Mouse (Mus musculus) midbrain, embryonic 14.5 days (tissue): ENCODE data around the gene Gm12830. TPM values are rescaled to one million over a fixed set of nuclear protein-coding genes. Genes with fewer than 3 reads are reported as not detected.

Source experiments
- ATAC-seq: fragments of 200-750 bp; cut with Nextera tagmentation; 2 replicates; pipeline ENCODE4 v1.8.0; 2017; ENCODE audit warnings: moderate number of reproducible peaks, moderate library complexity; ENCODE audit not compliant: low FRiP score, low TSS enrichment
- DNase-seq: peaks from one replicate; pipeline ENCODE4 v3.0.0-alpha.2; 2015
- H3K27ac ChIP-seq: fragments of 300-500 bp; sonication (generic); replicated peaks from 2 replicates; pipeline ENCODE4 v1.5.1; 2014; ENCODE audit warnings: mild to moderate bottlenecking, low read depth, low read length, moderate library complexity
- H3K27me3 ChIP-seq: fragments of 300-500 bp; sonication (generic); 2 replicates; pipeline ENCODE4 v1.6.1; 2014; ENCODE audit warnings: low read length, control low read depth, mixed read lengths; ENCODE audit not compliant: control insufficient read depth, insufficient read depth
- H3K36me3 ChIP-seq: fragments of 300-500 bp; sonication (generic); 2 replicates; pipeline ENCODE4 v1.6.1; 2014; ENCODE audit warnings: low read length, control low read depth; ENCODE audit not compliant: control insufficient read depth, insufficient read depth
- H3K4me1 ChIP-seq: fragments of 300-500 bp; sonication (generic); 2 replicates; pipeline ENCODE4 v1.6.1; 2014; ENCODE audit warnings: mild to moderate bottlenecking, antibody characterized with exemption, low read length, control low read depth; ENCODE audit not compliant: control insufficient read depth, insufficient read depth
- H3K4me2 ChIP-seq: fragments of 300-500 bp; sonication (generic); 2 replicates; pipeline ENCODE4 v1.6.1; 2014; ENCODE audit warnings: mild to moderate bottlenecking, low read length, moderate library complexity
- H3K4me3 ChIP-seq: fragments of 300-500 bp; sonication (generic); replicated peaks from 2 replicates; pipeline ENCODE4 v1.5.1; 2014; ENCODE audit warnings: low read depth, low read length
- H3K9ac ChIP-seq: fragments of 300-500 bp; sonication (generic); replicated peaks from 2 replicates; pipeline ENCODE4 v1.6.1; 2014; ENCODE audit warnings: mild to moderate bottlenecking, low read length, moderate library complexity
- H3K9me3 ChIP-seq: fragments of 300-500 bp; sonication (generic); 2 replicates; pipeline ENCODE4 v1.6.1; 2016; ENCODE audit warnings: low read length, control low read depth, mixed read lengths; ENCODE audit not compliant: control insufficient read depth
- WGBS: fragments of 180-500 bp; shearing (Covaris S2); extraction: QIAGEN DNeasy Blood & Tissue Kit; methylation state at CpG from one replicate; pipeline ENCODE4 v1.1.7; 2014; 5-methylcytosine and 5-hydroxymethylcytosine counted together
- polyA plus RNA-seq: library from polyadenylated mRNA; unstranded; fragments of >200 nt; fragmentation: Nextera tagmentation; extraction: Ambion mirVana; gene quantifications from 2 replicates; pipeline ENCODE4 v1.2.1, GENCODE M21; 2014

Gene Gm12830
- polyA plus RNA-seq, 1 experiment from 2014 or later: not detected

DNA sequence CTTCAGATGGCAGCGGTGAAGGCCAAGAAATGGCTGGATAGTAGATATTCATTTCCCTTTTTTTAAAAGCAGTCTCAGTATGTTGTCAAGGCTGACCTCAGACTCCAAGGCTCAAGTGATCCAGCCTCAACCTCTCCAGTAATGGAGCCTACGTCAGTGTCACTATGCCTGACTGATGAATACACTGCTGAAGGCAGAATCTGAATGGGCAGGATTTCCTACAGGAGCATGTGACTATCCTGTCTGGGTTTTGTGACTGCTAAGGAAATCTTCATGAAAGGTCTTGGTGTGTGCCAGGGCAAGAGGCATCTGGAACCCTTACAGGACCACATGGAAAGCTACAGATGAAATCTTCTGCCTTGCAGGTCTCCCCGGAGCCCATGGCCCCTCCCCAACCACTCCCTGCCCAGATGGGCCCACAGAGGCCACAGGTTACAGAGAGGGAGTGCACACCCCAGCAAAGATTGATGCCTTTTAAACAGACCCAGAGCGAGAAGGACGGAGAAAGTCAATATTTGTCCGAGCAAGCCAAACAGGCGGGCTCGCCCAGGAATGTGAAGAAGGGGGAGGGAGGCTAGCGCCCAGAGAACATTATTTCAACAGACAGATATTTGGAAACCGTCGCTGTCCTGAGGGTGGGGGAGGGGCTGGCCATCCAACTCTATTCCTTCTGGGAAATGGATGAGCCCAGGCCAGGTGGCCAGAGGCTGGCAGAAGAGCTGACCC lies 48.4 kb downstream of the Gm12830 start:
- 68% methylated on average over 11 of the region's 11 CpGs for WGBS
- no peak for ATAC-seq

DNA sequence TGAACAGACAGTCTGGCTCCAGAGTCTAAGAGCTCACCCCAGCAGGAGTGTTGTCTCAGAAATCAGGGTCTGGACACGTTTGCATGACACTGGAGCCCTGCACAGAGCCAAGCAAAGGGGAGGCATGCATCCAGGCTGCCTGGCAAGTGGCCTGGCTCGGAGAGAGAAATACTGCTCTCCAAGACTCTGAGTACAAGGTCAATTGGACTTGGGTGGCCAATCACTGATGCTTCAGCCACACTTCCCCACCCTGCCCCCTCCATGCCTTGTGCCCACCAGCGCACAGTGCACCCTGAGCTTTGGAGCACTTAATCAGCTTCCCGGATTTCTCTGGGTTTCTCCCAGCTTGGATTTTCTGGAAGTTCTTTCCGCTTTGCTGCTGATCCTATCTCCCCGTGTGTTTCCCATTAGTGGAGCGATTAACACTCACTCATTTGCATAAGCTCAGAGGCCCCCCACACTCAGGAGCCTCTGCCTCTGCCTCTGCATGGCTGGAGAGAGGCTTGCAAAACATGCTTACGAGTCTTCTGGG lies 55.0 kb downstream of the Gm12830 start:
- no peak overlapping the region for H3K9ac ChIP-seq
- no peaks in the 10 kb centered on the region for H3K36me3 ChIP-seq
- 19% methylated on average over 8 of the region's 8 CpGs for WGBS
- peak; percentile 10 for DNase-seq
- no peak overlapping the region for H3K4me2 ChIP-seq
- no peaks in the 10 kb centered on the region for H3K4me1 ChIP-seq
- no peaks in the 10 kb centered on the region for H3K27me3 ChIP-seq
- no peak overlapping the region for H3K4me3 ChIP-seq
- no peaks in the 10 kb centered on the region for H3K9me3 ChIP-seq
- no peak for ATAC-seq
- H3K27ac ChIP-seq: no peak overlapping the region

More for the DNA sequence above, 48.4 kb downstream of the Gm12830 start:
- H3K4me3 ChIP-seq: no peak overlapping the region
- H3K9me3 ChIP-seq: no peaks in the 10 kb centered on the region
- no peak overlapping the region for H3K4me2 ChIP-seq
- no peaks in the 10 kb centered on the region for H3K36me3 ChIP-seq
- H3K4me1 ChIP-seq: no peaks in the 10 kb centered on the region
- H3K27me3 ChIP-seq: no peaks in the 10 kb centered on the region
- H3K9ac ChIP-seq: no peak overlapping the region
- no peak overlapping the region for H3K27ac ChIP-seq
- no peak for DNase-seq

DNA sequence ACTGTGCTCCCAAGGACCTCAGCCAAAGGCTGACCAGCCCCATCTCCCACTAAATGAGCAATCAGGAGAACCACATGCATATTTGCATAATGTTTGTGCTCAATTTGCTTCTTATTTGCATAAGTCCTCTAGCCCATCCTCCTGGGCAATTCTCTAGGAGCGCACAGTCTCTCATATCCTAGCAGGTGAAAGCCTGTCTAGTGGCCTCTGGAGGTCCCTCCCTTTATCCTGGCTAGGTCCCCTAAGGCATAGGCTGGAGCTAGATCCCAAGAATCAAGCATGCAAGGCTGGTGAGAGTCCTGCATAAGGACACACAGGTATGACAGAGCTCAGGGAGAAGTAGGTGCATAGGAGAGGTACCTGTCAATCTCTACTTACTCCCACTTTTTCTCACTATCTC lies 60.7 kb downstream of the Gm12830 start:
- no peak overlapping the region for H3K4me2 ChIP-seq
- DNase-seq (no peak), ATAC-seq (no peak)
- H3K36me3 ChIP-seq: no peaks in the 10 kb centered on the region
- no peak overlapping the region for H3K9ac ChIP-seq
- H3K9me3 ChIP-seq: no peaks in the 10 kb centered on the region
- H3K4me1 ChIP-seq: no peaks in the 10 kb centered on the region
- WGBS: 60% methylated on average over 1 of the region's 1 CpGs
- no peak overlapping the region for H3K27ac ChIP-seq
- H3K27me3 ChIP-seq: no peaks in the 10 kb centered on the region
- H3K4me3 ChIP-seq: no peak overlapping the region

DNA sequence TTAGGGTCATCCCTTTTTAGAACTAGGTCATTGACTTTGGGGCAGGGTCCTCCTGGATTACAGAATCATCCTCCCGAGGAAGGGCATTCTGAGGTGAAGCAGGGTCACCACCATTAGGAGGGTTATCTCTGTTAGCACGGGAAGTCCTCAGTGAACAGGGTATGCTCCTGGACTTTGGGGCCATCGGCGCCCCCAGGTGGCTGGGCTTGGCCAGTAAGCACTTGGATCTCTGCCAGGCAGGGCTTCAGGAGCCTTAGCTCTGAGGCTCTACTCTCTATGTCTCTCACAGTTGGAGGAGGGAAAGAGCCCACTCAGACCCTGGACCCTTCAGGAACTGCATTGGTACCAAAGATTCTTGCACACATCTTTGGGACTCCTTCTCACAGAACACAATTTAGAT lies 76.3 kb downstream of the Gm12830 start:
- DNase-seq: no peak
- WGBS: 16% methylated on average over 4 of the region's 4 CpGs

DNA sequence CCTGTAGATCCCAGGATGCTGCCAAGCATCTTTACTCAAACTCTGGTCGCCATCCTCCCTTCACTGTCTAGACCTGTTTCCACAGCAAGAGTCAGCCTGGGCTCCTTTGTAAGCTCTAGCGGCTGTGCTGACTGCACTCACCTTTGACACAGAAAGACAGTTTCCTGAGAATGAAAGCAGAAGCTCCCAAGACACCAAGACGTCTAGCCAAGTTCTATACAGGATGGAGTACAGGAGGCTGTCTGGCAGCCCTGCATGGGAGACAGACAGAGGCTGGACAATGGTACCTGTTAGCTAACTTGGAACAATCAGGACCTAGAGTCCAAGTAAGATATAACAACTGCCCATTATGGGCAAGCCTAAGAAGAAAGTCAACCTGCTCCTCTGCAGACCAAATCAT lies 78.4 kb downstream of the Gm12830 start:
- H3K27ac ChIP-seq: no peak overlapping the region
- H3K4me1 ChIP-seq: 0 out of 2 replicates have a peak, but pooled peaks cover 2% of the 10 kb centered on the region
- 11% methylated on average over 3 of the region's 3 CpGs for WGBS
- no peaks in the 10 kb centered on the region for H3K36me3 ChIP-seq
- DNase-seq: no peak
- no peak overlapping the region for H3K9ac ChIP-seq
- no peak overlapping the region for H3K4me2 ChIP-seq
- peaks cover 73% of the 10 kb centered on the region for H3K27me3 ChIP-seq
- H3K4me3 ChIP-seq: no peak overlapping the region
- H3K9me3 ChIP-seq: no peaks in the 10 kb centered on the region
- no peak for ATAC-seq

More for the DNA sequence above, 76.3 kb downstream of the Gm12830 start:
- no peaks in the 10 kb centered on the region for H3K36me3 ChIP-seq
- no peaks in the 10 kb centered on the region for H3K9me3 ChIP-seq
- no peak overlapping the region for H3K27ac ChIP-seq
- no peak overlapping the region for H3K4me2 ChIP-seq
- no peak overlapping the region for H3K4me3 ChIP-seq
- ATAC-seq: no peak
- H3K27me3 ChIP-seq: peaks cover 54% of the 10 kb centered on the region
- H3K9ac ChIP-seq: no peak overlapping the region
- H3K4me1 ChIP-seq: 0 out of 2 replicates have a peak, but pooled peaks cover 2% of the 10 kb centered on the region

DNA sequence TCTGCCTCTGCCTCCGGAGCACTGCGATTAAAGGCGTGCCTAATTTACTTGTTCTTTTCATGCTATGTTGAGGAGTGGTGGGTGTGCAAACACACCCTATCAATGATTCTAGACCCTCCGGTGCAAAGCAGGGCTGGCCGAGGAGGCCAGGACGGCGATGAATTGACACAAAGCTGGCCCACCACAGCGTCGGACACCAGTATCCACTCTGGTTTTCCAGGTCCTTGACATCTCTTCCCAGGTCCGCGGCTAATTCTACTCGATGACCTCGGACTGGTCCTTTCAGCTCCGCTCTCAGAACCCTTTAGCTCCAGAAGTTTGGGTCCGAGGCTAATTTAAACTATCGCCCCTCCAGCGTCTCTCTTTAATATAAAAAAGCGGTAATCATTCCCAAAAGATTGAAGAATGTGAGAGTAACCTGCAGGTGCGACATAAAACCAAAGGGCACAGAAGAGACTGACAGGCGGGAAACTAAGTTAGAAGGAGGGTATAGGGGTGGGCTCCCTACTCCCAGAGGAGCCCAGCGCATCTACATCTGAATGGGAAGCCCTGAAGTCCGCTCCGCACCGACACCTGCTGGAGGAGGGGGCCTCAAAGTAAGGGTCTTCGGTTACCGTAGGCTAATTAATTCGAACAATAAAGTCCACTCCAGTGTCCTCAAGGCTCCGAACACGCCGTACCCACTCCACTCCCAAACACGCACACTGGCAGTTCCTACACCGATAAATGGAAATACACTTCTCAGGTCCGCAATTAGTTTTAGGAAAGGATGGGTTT lies 79.5 kb downstream of the Gm12830 start:
- Histone ChIP-seq H3K27ac (no peak overlapping the region), H3K4me2 (no peak overlapping the region), H3K27me3 (peaks cover 85% of the 10 kb centered on the region), H3K36me3 (no peaks in the 10 kb centered on the region), H3K4me3 (no peak overlapping the region), H3K9me3 (no peaks in the 10 kb centered on the region), H3K9ac (no peak overlapping the region), H3K4me1 (0 out of 2 replicates have a peak, but pooled peaks cover 2% of the 10 kb centered on the region)
- DNase-seq: no peak
- ATAC-seq: no peak
- WGBS: 1% methylated on average over 33 of the region's 33 CpGs

DNA sequence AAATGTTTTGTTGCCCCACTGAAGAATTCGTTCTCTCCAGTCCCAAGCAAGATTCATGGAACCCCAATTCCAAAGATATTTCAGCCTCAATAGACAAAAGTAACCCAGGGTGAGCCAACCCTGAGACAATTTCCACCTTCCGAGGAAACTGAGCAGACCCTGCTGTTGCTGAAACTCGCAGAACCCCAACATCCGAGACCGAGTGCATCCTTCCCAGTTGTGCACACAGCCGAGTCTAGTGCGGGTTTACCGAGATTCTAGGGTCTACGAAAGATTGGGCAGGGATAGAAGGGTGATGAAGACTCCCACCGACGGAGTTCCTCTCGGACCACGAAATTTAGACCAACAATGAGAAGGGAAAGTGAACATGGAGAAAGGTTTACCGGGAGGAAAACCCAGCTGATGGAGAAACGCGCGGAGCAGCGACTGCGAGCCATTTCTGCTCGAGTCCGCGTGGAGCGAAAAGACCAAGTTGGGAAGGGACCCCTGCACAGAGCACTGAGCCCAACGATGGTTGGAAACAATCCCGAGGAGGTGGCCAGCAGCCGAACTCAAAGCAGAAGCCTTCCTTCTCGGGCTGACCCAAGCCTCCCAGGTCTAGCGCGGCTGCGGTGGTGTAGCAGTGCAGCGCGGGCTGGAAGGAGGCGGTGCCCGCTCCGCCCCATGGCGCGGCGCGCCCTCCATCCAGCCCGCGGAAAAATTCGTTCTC lies 80.3 kb downstream of the Gm12830 start:
- peak overlapping the region; percentile 30; the same call in 1 of the 2 replicates for H3K4me2 ChIP-seq
- H3K36me3 ChIP-seq: no peaks in the 10 kb centered on the region
- no peaks in the 10 kb centered on the region for H3K9me3 ChIP-seq
- ATAC-seq: no peak
- H3K4me1 ChIP-seq: 0 out of 2 replicates have a peak, but pooled peaks cover 2% of the 10 kb centered on the region
- DNase-seq: peak; percentile 55
- no peak overlapping the region for H3K4me3 ChIP-seq
- under 1% methylated on average over 42 of the region's 42 CpGs for WGBS
- H3K9ac ChIP-seq: no peak overlapping the region
- H3K27me3 ChIP-seq: peaks cover 93% of the 10 kb centered on the region
- H3K27ac ChIP-seq: no peak overlapping the region

DNA sequence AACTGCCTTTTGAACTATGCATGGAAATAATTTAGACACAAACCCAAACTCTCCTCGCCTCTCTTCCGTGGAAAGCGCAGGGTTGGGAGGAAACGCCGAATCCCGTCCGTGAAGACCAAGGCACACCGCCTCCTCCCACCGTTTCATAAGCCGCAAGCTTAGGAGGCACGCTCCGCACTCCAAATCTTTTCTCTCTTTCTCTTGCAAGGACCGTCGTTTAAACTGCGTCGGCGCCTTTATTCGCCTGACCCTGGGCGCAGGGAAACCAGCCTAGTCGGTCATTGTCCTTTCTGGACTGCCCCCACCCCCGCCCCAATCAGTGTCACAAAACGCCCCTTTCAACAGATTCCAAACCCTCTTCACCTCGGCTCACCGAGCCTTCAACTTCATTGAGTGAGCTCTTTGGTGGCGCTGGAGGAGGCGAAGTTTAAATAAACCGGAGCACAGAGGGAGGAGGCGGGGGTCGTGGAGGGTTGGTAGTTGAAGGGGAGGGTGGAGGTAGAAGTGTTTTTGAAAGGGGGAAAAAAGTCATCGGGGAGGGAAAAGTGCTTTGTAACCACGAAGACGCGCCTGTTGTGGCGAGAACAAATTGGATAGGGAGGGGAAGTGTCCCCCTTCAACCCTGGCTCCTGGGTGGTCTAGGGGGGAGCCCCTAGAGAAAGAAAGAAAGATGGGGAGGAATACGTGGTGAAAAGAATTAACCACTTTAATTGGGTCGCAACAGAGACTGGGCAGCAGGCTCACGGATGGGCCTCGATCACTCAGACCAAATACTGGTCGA lies 81.3 kb downstream of the Gm12830 start:
- Histone ChIP-seq H3K9me3 (no peaks in the 10 kb centered on the region), H3K4me3 (0 out of 2 replicates have a peak overlapping the region, but pooled peaks have one; percentile 7), H3K27me3 (peaks cover 99% of the 10 kb centered on the region), H3K36me3 (no peaks in the 10 kb centered on the region), H3K9ac (no peak overlapping the region), H3K4me1 (0 out of 2 replicates have a peak, but pooled peaks cover 5% of the 10 kb centered on the region), H3K4me2 (no peak overlapping the region), H3K27ac (no peak overlapping the region)
- DNase-seq: peak; percentile 52
- ATAC-seq: no peak
- WGBS: under 1% methylated on average over 39 of the region's 39 CpGs
